Mouse (Mus musculus) liver, adult (tissue): ENCODE measurements at regions not wholly inside any gene's neighbourhood (a gene's known extent, or its start where the extent isn't known, plus 50 kb on each side); places are given as distances from the start of the nearest gene placed in this dataset.

Experiments used
- GATA4 ChIP-seq: IDR thresholded peaks from 2 replicates; pipeline ENCODE4 v1.6.1; 2014; ENCODE audit warnings: mild to moderate bottlenecking, low read length; ENCODE audit not compliant: insufficient replicate concordance

DNA sequence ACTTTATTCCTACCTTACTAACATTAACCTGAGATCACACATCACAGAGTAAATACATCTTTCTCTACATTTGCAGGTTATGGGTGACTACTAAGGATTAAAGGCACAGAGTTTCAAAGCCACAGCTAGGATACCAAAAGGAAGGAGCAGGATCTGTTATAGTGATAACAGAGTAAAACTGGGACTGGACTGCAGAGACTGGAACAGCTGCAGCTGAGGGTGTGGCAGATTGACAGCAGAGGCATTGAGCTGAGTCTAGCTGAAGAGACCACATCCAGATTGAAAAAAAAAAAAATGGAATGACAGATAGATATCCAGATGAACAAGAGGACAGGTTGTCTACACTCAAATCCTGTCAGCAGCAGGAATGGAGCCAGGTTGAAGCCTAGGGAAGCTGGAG is 301.1 kb downstream of the Irs2 start:
- TF ChIP-seq GATA4: no peak

DNA sequence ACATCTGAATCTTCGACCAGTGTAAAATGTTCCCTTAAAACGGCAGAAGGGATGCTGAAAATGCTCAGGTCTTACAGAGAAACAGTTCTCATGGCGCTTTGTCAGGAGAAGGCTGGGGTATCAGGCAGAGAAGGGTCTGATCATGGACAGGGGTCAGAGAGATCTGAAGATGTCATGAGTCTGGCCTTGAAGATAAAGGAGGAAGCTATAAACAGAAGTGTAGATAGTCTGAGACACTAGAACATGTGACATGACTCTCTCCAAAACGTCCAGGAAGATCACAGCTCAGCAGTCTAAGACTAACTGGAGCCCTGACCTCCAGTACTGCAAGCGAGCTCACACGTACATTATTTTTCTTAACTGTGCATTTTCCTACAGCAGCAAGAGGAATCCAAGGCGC is 302.3 kb downstream of the Irs2 start:
- TF ChIP-seq GATA4: no peak

DNA sequence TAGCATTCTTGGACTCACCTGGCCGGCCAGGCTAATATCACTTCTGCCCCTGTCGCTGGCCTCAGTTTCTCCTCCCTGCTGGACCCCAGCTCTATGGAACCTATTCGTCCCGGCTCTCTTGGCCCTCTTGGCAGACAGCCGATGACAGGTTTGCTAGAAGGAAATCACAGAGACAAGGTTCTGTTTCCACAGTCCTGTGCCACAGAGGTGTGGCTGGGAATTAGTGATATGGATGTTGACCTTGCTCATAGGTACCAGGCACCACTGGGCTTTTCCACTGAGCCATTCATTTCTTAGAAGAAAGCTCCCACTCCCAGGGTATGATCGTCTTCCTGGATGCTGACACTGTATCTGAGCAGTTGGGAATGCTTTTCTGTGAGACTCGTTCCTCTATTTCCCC is 305.5 kb downstream of the Irs2 start:
- TF ChIP-seq GATA4: no peak

DNA sequence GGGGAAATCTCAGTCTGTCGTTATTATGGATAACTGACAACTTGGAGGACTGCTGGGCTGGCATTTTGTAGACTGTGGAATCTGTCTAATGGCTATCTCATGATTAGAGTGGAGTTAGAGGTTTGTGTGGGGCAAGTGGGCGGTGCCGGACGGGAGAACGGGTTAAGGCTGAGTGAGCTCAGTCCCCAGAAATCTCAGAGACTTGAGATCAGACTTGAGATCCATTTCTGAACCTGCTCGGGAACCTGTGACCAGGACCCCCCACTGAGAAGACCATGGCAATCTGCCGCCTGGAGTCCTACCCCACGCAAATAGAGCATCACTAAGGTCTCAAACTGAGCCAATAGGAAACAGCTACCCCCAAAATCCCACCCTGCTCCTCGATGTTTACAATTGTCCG is 306.0 kb downstream of the Irs2 start:
- no peak for TF ChIP-seq GATA4

DNA sequence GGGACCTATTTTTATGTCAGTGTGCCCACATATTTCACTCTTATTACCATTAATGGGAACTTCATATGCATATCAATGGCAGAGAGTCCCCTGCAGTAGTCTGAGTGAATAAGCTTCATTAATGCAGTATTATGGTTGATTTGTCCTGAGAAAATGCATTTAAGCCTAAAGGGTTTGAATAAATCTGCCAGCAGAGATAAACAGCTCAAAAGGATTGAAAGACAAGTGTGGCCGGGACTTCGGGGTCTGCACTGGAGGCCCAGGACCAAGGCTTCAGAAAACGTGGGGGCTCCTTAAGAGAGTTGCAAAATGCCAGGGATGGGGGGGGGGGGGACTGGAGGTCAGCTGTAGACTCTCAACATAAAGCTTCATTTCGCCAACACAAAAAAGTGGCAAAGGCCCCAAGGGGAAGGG is 306.6 kb downstream of the Irs2 start:
- TF ChIP-seq GATA4: no peak

DNA sequence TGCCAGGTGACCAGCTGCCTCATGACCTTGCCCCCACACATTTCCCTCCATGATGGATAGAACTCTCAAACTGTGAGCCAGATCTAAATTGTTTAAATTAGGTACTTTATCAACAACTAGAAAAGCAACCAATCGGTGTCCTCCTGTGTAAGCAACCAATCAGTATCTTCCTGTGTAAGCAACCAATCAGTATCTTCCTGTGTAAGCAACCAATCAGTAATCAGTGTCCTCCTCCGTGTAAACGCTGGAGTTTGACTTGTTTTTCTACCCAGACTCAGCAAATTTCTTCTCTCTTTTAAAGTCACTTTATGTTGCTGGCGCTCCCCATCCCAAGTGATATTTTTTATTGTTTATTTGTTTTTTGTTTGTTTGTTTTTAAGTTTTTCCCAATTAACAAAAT is 307.0 kb downstream of the Irs2 start:
- TF ChIP-seq GATA4: no peak

DNA sequence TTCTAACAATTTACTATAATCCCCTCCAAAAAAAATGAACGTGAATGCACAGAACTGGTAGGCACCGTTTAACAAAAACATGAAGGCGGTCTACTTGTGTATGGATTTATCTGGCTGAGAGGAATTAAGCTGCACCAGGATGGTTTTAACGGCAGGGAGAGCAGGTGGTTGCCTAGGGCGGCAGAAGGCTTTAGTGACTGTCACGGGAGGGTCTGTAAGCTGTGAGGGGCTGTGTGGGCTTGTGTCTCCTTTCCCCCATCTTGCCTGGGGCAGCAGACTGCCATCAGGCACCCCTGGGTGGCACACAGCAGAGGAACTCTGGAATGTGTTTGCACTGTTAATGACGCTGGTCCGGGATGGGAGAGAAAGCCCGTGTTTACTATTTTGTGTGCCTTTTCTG is 308.6 kb downstream of the Irs2 start:
- no peak for TF ChIP-seq GATA4

DNA sequence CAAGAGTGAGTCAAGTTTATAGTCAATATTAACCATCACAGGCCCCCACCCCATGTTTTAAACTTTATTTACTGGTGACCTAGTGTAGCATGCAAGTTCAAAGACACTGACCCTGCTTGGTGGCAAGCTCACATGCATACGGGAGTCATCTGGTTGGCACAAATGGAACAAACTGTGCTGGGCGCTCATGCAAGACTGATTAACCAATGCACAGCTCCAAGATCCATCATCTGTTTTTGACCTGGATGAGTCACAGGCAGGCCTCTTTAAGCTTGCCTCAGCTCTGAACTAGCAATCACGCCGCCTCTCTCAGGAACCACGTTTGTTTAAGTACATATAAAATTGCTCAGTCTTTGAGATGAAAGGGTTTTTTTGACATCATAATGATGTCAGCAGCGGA is 313.1 kb downstream of the Irs2 start:
- TF ChIP-seq GATA4: no peak

DNA sequence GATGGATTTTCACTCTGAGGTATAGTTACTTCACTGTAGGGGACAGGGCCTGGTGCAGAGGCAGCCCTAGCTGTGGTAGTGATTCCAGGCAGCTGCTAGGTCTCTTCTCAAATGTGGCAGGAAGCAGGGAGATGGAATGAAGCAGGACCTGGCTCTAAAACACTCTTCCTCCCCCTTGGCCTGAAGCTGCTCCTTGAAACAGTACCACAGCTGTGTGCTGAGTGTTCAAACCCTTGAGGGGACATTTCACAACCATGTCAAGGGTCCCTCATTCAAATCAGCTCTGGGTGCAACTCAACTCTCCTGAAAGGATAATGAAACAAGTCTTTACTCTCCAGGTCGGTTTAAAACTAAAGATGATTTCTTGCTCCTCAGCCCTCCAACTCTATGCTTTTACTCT is 317.6 kb downstream of the Irs2 start:
- TF ChIP-seq GATA4: no peak

DNA sequence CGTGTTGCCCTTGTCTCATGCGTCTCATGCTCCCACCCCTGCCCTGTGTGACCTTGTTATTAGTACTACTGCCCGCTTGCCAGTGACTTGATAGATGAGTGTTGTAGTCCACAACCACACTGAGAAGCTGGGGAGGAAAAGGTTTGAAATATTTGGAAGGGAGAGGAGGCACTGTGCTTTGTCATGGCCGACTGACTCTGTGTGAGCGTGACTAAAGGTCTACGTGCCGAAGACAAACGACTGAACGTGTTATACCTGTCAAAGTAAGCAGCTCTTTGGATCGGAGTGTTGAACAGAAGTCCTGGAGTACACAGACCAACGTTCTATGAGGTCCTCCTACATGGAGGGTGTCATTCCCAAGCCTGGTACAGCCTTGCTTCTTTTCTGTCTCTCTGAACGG is 318.4 kb downstream of the Irs2 start:
- no peak for TF ChIP-seq GATA4

DNA sequence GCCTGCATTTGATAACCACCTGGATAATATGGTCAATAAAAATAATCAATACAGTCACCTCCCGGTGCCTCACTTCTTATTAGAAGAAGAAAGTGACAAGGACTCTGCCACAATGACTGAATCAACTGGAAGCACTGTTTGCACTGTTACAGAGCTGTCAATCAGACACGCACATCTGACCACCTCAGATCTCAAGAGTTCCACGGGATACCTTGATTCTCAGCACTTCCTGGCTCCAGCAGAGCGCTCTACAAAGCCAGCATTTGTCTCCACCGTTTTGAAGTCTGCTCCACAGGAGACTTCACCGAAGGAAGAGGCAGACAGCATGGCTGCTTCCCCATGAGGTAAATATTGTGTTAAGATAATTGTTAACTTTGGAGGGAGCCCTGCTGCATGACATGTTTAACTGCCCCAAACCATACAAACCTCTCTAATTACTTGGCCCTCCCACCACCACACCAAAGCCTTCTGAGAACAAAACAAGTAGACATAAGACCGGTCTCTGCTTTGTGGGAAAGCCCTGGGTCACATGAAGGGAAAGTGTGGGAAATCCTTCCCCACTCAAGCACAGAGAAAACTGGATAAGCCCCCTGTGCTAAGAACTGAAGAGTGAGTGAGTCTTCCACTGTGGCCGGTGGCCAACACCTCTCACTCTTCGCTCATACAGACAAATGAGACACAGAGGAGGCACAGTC is 320.2 kb downstream of the Irs2 start:
- TF ChIP-seq GATA4: no peak
